Mouse (Mus musculus) C2C12 (cell line): ENCODE data around the gene Csnk1e. TPM values are rescaled to one million over a fixed set of nuclear protein-coding genes. Genes with fewer than 3 reads are reported as not detected.

ENCODE experiments used
- H3K27me3 ChIP-seq: one replicate; pipeline ENCODE4 v1.6.1; 2011; ENCODE audit not compliant: control insufficient read depth, insufficient read depth, insufficient read length
- H3K36me3 ChIP-seq: one replicate; pipeline ENCODE4 v1.6.1; 2011; ENCODE audit not compliant: control insufficient read depth, insufficient read depth
- H3K4me3 ChIP-seq: one replicate; pipeline ENCODE4 v1.5.1; 2011; ENCODE audit warnings: mild to moderate bottlenecking, control low read depth; ENCODE audit not compliant: poor library complexity, insufficient read depth, severe bottlenecking
- H3K79me2 ChIP-seq: one replicate; pipeline ENCODE4 v1.6.1; 2011; ENCODE audit not compliant: control insufficient read depth, insufficient read depth
- H3K79me3 ChIP-seq: one replicate; pipeline ENCODE4 v1.6.1; 2011; ENCODE audit warnings: low read depth, control low read depth
- H3ac ChIP-seq: one replicate; pipeline ENCODE3; 2011; ENCODE audit warnings: low read depth; ENCODE audit not compliant: control insufficient read depth, insufficient read length
- CEBPB ChIP-seq: IDR thresholded peaks from one replicate; pipeline ENCODE4 v1.6.1; 2011; ENCODE audit warnings: low read depth, mild to moderate bottlenecking, control low read depth, moderate library complexity
- CTCF ChIP-seq: IDR thresholded peaks from one replicate; pipeline ENCODE4 v1.5.1; 2011; ENCODE audit not compliant: control insufficient read depth, insufficient read depth, insufficient read length
- FOSL1 ChIP-seq: IDR thresholded peaks from one replicate; pipeline ENCODE4 v1.8.0; 2011; ENCODE audit warnings: mild to moderate bottlenecking, low read length; ENCODE audit not compliant: poor library complexity, insufficient read depth, severe bottlenecking
- MAX ChIP-seq: IDR thresholded peaks from one replicate; pipeline ENCODE4 v1.6.1; 2011; ENCODE audit warnings: mild to moderate bottlenecking, control low read depth
- MYOD1 ChIP-seq: IDR thresholded peaks from one replicate; pipeline ENCODE4 v1.6.1; 2011; ENCODE audit warnings: low read depth; ENCODE audit not compliant: control insufficient read depth, insufficient read length
- MYOG ChIP-seq: IDR thresholded peaks from one replicate; pipeline ENCODE4 v1.6.1; 2011; ENCODE audit not compliant: control insufficient read depth, insufficient read length; ENCODE audit errors: extremely low read depth
- USF1 ChIP-seq: IDR thresholded peaks from one replicate; pipeline ENCODE4 v1.6.1; 2011; ENCODE audit warnings: low read depth, mild to moderate bottlenecking, control low read depth, moderate library complexity
- polyA plus RNA-seq: library from polyadenylated mRNA; unstranded; fragments of >200 nt; fragmentation: generic; extraction: Trizol; gene quantifications from one replicate; pipeline ENCODE4 v1.2.1, GENCODE M21; 2012; ENCODE audit warnings: missing spikeins

Csnk1e gene
- polyA plus RNA-seq, 1 experiment = 98.6 TPM

- Histone ChIP-seq H3K27me3 (no peaks in the 10 kb centered on the region), H3K4me3 (no peak overlapping the region), H3K36me3 (peaks cover 8% of the 10 kb centered on the region), H3ac (no peak overlapping the region), H3K79me3 (peaks cover 30% of the 10 kb centered on the region), H3K79me2 (peaks cover 88% of the 10 kb centered on the region)
- TF ChIP-seq MYOD1 = no peak
- TF ChIP-seq CTCF = no peak
- no peak for TF ChIP-seq MAX
- no peak for TF ChIP-seq FOSL1
- no peak for TF ChIP-seq USF1
- no peak for TF ChIP-seq MYOG
- no peak for TF ChIP-seq CEBPB
These were observed 60.5 kb downstream of the Csnk1e start for GRCm38 (mm10) chr15:79394842-79395241.

- Histone ChIP-seq H3K79me2 (peaks cover 88% of the 10 kb centered on the region), H3K27me3 (no peaks in the 10 kb centered on the region), H3K79me3 (peaks cover 22% of the 10 kb centered on the region), H3K4me3 (no peak overlapping the region), H3ac (no peak overlapping the region), H3K36me3 (peaks cover 17% of the 10 kb centered on the region)
- TF ChIP-seq MYOG (no peak), CTCF (no peak), USF1 (no peak), FOSL1 (no peak), CEBPB (no peak), MYOD1 (no peak), MAX (no peak)
These were observed 62.3 kb downstream of the Csnk1e start for GRCm38 (mm10) chr15:79393101-79393500.

- TF ChIP-seq USF1 (no peak), CEBPB (no peak), MAX (no peak), MYOD1 (no peak), MYOG (no peak), CTCF (no peak), FOSL1 (no peak)
- Histone ChIP-seq H3K27me3 (no peaks in the 10 kb centered on the region), H3K4me3 (no peak overlapping the region), H3ac (no peak overlapping the region), H3K79me3 (peaks cover 20% of the 10 kb centered on the region), H3K36me3 (peaks cover 15% of the 10 kb centered on the region), H3K79me2 (peaks cover 85% of the 10 kb centered on the region)
These were observed 62.8 kb downstream of the Csnk1e start for GRCm38 (mm10) chr15:79392527-79392926.

- Histone ChIP-seq H3K79me3 (peaks cover 22% of the 10 kb centered on the region), H3K79me2 (peaks cover 79% of the 10 kb centered on the region), H3K27me3 (no peaks in the 10 kb centered on the region), H3K4me3 (no peak overlapping the region), H3K36me3 (peaks cover 15% of the 10 kb centered on the region), H3ac (no peak overlapping the region)
- peak; percentile 85 for TF ChIP-seq USF1
- no peak for TF ChIP-seq MYOG
- peak; percentile 77 for TF ChIP-seq MAX
- TF ChIP-seq CTCF = no peak
- TF ChIP-seq FOSL1 = no peak
- TF ChIP-seq MYOD1 = peak; percentile 68
- no peak for TF ChIP-seq CEBPB
These were observed 63.8 kb downstream of the Csnk1e start for GRCm38 (mm10) chr15:79391447-79392093.

GRCm38 (mm10) chr15:79390434-79390833, 64.9 kb downstream of the Csnk1e start:
- TF ChIP-seq CTCF (no peak), MAX (peak; percentile 65), MYOD1 (peak; percentile 14), CEBPB (peak; percentile 94), MYOG (no peak), FOSL1 (no peak), USF1 (peak; percentile 14)
- peaks cover 16% of the 10 kb centered on the region for H3K36me3 ChIP-seq
- peaks cover 75% of the 10 kb centered on the region for H3K79me2 ChIP-seq
- no peak overlapping the region for H3K4me3 ChIP-seq
- H3K27me3 ChIP-seq = no peaks in the 10 kb centered on the region
- no peak overlapping the region for H3ac ChIP-seq
- peaks cover 26% of the 10 kb centered on the region for H3K79me3 ChIP-seq

GRCm38 (mm10) chr15:79388171-79388570, 67.2 kb downstream of the Csnk1e start:
- Histone ChIP-seq H3ac (no peak overlapping the region), H3K27me3 (no peaks in the 10 kb centered on the region), H3K79me3 (peaks cover 35% of the 10 kb centered on the region)

More at GRCm38 (mm10) chr15:79388171-79388570, 67.2 kb downstream of the Csnk1e start:
- H3K79me2 ChIP-seq = peaks cover 73% of the 10 kb centered on the region
- peaks cover 31% of the 10 kb centered on the region for H3K36me3 ChIP-seq
- no peak overlapping the region for H3K4me3 ChIP-seq
- TF ChIP-seq CTCF (no peak), FOSL1 (no peak), USF1 (no peak), CEBPB (no peak), MYOG (no peak), MYOD1 (no peak), MAX (no peak)
